Mouse (Mus musculus) kidney, postnatal 0 days (tissue): ENCODE results near the gene Lpp. TPM values are rescaled to one million over a fixed set of nuclear protein-coding genes. Genes with fewer than 3 reads are reported as not detected.

ENCODE experiments used
- ATAC-seq: fragments of 200-750 bp; cut with Nextera tagmentation; replicated peaks from 2 replicates; pipeline ENCODE4 v1.8.0; 2017; ENCODE audit warnings: low read depth, moderate number of reproducible peaks, moderate TSS enrichment, moderate library complexity; ENCODE audit not compliant: low FRiP score
- DNase-seq: peaks from one replicate; pipeline ENCODE4 v3.0.0-alpha.2; 2016; ENCODE audit warnings: low spot score
- H3K27ac ChIP-seq: fragments of 300-500 bp; sonication (generic); 2 replicates; pipeline ENCODE4 v1.5.1; 2014; ENCODE audit warnings: mild to moderate bottlenecking
- H3K27me3 ChIP-seq: fragments of 300-500 bp; sonication (generic); 2 replicates; pipeline ENCODE4 v1.6.1; 2014; ENCODE audit warnings: low read length, mixed read lengths; ENCODE audit not compliant: insufficient read depth
- H3K36me3 ChIP-seq: fragments of 300-500 bp; sonication (generic); 2 replicates; pipeline ENCODE4 v1.6.1; 2014; ENCODE audit warnings: low read length, mixed read lengths; ENCODE audit not compliant: insufficient read depth
- H3K4me1 ChIP-seq: fragments of 300-500 bp; sonication (generic); replicated peaks from 2 replicates; pipeline ENCODE4 v1.6.1; 2014; ENCODE audit warnings: antibody characterized with exemption, low read length, mixed read lengths; ENCODE audit not compliant: insufficient read depth
- H3K4me2 ChIP-seq: fragments of 300-500 bp; sonication (generic); 2 replicates; pipeline ENCODE4 v1.6.1; 2014; ENCODE audit warnings: mild to moderate bottlenecking, low read length, moderate library complexity, mixed read lengths
- H3K4me3 ChIP-seq: fragments of 300-500 bp; sonication (generic); replicated peaks from 2 replicates; pipeline ENCODE4 v1.5.1; 2014; ENCODE audit warnings: low read depth, low read length
- H3K9ac ChIP-seq: fragments of 300-500 bp; sonication (generic); 2 replicates; pipeline ENCODE4 v1.6.1; 2014; ENCODE audit warnings: low read depth, low read length
- H3K9me3 ChIP-seq: fragments of 300-500 bp; sonication (generic); replicated peaks from 2 replicates; pipeline ENCODE4 v1.6.1; 2016; ENCODE audit warnings: low read length, inconsistent platforms, mixed read lengths
- CTCF ChIP-seq: IDR thresholded peaks from 2 replicates; pipeline ENCODE4 v1.5.1; 2016; ENCODE audit warnings: antibody characterized with exemption, low read depth, mild to moderate bottlenecking, moderate library complexity
- WGBS: fragments of 180-500 bp; shearing (Covaris S2); extraction: QIAGEN DNeasy Blood & Tissue Kit; methylation state at CpG from one replicate; pipeline ENCODE4 v1.1.7; 2014; 5-methylcytosine and 5-hydroxymethylcytosine counted together
- polyA plus RNA-seq: library from polyadenylated mRNA; unstranded; fragments of >200 nt; fragmentation: Nextera tagmentation; extraction: Ambion mirVana; gene quantifications from 2 replicates; pipeline ENCODE4 v1.2.1, GENCODE M21; 2015

Gene Lpp
- polyA plus RNA-seq, 1 experiment from 2014 or later, result 32.9 TPM

- ATAC-seq (no peak), DNase-seq (no peak)
- H3K9ac ChIP-seq, result no peak overlapping the region
- H3K27ac ChIP-seq, result no peak overlapping the region
- no peaks in the 10 kb centered on the region for H3K36me3 ChIP-seq
- H3K9me3 ChIP-seq, result no peaks in the 10 kb centered on the region
- H3K4me1 ChIP-seq, result no peaks in the 10 kb centered on the region
- TF ChIP-seq CTCF, result no peak
- no peak overlapping the region for H3K4me2 ChIP-seq
- H3K4me3 ChIP-seq, result no peak overlapping the region
- 81% methylated on average over 9 of the region's 9 CpGs for WGBS
- H3K27me3 ChIP-seq, result no peaks in the 10 kb centered on the region
Observed at GRCm38 (mm10) chr16:24859509-24860140, 466.3 kb downstream of the Lpp start.

DNA sequence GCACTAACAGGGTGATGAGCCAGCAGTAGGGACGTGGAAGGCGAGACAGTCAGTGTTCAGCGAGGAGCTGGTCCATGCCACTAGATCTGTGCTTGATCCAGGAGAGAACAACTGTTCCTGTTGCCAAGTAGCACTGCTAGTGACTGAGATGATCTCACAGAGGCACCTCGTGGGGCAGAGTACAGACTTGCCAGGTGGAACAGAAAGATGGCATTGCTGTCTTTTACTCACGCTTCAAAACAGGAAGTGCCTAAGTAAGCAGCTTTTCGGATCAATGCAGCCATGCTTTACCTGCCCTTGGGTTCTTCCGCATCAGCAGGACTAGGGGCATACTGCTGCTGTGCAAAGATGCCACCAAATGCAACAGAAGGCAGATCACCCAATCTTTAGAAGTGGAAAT, 467.1 kb downstream of the Lpp start:
- TF ChIP-seq CTCF, result no peak
- Histone ChIP-seq H3K36me3 (no peaks in the 10 kb centered on the region), H3K27ac (no peak overlapping the region), H3K27me3 (no peaks in the 10 kb centered on the region), H3K4me1 (no peaks in the 10 kb centered on the region), H3K9me3 (no peaks in the 10 kb centered on the region), H3K4me3 (no peak overlapping the region), H3K9ac (no peak overlapping the region), H3K4me2 (no peak overlapping the region)
- no peak for ATAC-seq
- 82% methylated on average over 7 of the region's 7 CpGs for WGBS
- no peak for DNase-seq

GRCm38 (mm10) chr16:24861374-24861773, 468.1 kb downstream of the Lpp start:
- ATAC-seq (no peak), DNase-seq (no peak)
- Histone ChIP-seq H3K36me3 (no peaks in the 10 kb centered on the region), H3K27ac (no peak overlapping the region), H3K4me2 (no peak overlapping the region), H3K27me3 (no peaks in the 10 kb centered on the region), H3K4me1 (no peaks in the 10 kb centered on the region), H3K9me3 (no peaks in the 10 kb centered on the region), H3K9ac (no peak overlapping the region), H3K4me3 (no peak overlapping the region)
- 89% methylated on average over 5 of the region's 5 CpGs for WGBS
- TF ChIP-seq CTCF, result no peak

- no peak overlapping the region for H3K4me2 ChIP-seq
- H3K4me3 ChIP-seq, result no peak overlapping the region
- H3K9me3 ChIP-seq, result no peaks in the 10 kb centered on the region
- H3K27ac ChIP-seq, result no peak overlapping the region
- H3K4me1 ChIP-seq, result no peaks in the 10 kb centered on the region
- ATAC-seq (no peak), DNase-seq (peak; percentile 47)
- peak; percentile 57 for TF ChIP-seq CTCF
- no peaks in the 10 kb centered on the region; the same call in 1 of the 2 replicates for H3K36me3 ChIP-seq
- no peaks in the 10 kb centered on the region for H3K27me3 ChIP-seq
- 56% methylated on average over 4 of the region's 4 CpGs for WGBS
- no peak overlapping the region for H3K9ac ChIP-seq
Observed at GRCm38 (mm10) chr16:24874235-24874634, 480.9 kb downstream of the Lpp start.

- TF ChIP-seq CTCF, result no peak
- no peaks in the 10 kb centered on the region for H3K27me3 ChIP-seq
- H3K4me2 ChIP-seq, result no peak overlapping the region
- H3K9me3 ChIP-seq, result no peaks in the 10 kb centered on the region
- no peak overlapping the region for H3K4me3 ChIP-seq
- no peak overlapping the region for H3K9ac ChIP-seq
- no peaks in the 10 kb centered on the region; the same call in 1 of the 2 replicates for H3K36me3 ChIP-seq
- DNase-seq (no peak), ATAC-seq (no peak)
- WGBS, result 88% methylated on average over 1 of the region's 1 CpGs
- no peak overlapping the region for H3K27ac ChIP-seq
- H3K4me1 ChIP-seq, result no peaks in the 10 kb centered on the region
Observed at GRCm38 (mm10) chr16:24875661-24876060, 482.4 kb downstream of the Lpp start.

- 76% methylated on average over 4 of the region's 4 CpGs for WGBS
- ATAC-seq (no peak), DNase-seq (no peak)
- Histone ChIP-seq H3K36me3 (no peaks in the 10 kb centered on the region), H3K9ac (no peak overlapping the region), H3K9me3 (no peaks in the 10 kb centered on the region), H3K27ac (no peak overlapping the region), H3K27me3 (no peaks in the 10 kb centered on the region), H3K4me3 (no peak overlapping the region), H3K4me1 (no peaks in the 10 kb centered on the region), H3K4me2 (no peak overlapping the region)
- TF ChIP-seq CTCF, result no peak
Observed at GRCm38 (mm10) chr16:24878977-24879376, 485.7 kb downstream of the Lpp start.

DNA sequence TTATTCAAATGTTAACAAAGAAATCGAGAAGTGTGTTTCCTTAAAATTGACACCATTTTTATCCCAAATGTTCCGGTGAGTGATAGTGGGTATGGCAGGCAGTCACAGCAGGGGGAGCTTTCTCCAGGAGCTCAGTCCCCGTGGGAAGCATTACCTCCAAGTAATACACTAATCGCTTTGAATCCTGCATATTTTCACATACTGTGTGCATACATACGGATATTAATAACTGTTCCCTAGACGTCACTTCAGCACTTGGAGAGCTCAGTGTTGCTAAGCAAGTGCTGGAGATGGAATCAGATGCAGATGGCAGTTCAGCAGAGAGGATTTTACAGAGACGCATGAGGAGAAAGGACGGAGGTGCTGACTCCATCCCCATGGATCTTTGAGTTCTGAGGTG, 487.4 kb downstream of the Lpp start:
- Histone ChIP-seq H3K4me2 (no peak overlapping the region), H3K36me3 (no peaks in the 10 kb centered on the region), H3K9ac (no peak overlapping the region), H3K9me3 (no peaks in the 10 kb centered on the region), H3K27ac (no peak overlapping the region), H3K4me3 (no peak overlapping the region), H3K27me3 (no peaks in the 10 kb centered on the region), H3K4me1 (no peaks in the 10 kb centered on the region)
- ATAC-seq, result no peak
- no peak for DNase-seq
- 66% methylated on average over 8 of the region's 8 CpGs for WGBS
- no peak for TF ChIP-seq CTCF
